In the genomic region with DNA sequence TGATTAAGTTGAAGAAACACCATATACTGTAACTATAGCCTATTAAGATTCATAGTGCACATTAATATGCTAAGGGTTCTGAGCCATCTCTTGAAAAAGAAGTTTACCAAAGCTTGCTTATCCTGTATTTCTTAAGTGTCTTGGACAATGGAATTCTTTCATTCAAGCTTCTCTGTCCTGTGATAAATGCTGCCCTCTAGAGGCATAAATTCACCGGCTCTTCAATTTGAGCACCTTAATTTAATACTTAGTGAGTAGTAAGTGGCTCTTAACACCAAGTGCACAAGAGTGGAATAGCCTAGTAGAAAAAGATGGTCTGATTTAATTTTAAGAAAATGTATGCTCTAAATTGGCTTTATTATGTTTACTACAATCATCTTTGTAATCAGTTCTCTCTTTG, we compare ENCODE assay signal across 8 mouse cellular contexts. TPM values are rescaled to one million over a fixed set of nuclear protein-coding genes. Genes with fewer than 3 reads are reported as not detected.
DNase-seq lines count a peak whose midpoint lies in the region; ATAC-seq lines count a peak whose summit lies in the region.
"Had no signal": no experiment of that assay in that cellular context is flagged by ENCODE, and none has a peak within 500 bp of the region (broad histone marks: within the 10 kb centered on the region; RNA-seq: fewer than 3 reads in every experiment).

No protein-coding gene starts in this region.

- H3K4me2 ChIP-seq in liver, embryonic 11.5 days = no peak overlapping the region
- H3K4me2 ChIP-seq: midbrain, embryonic 12.5 days had no signal

- no peak overlapping the region for H3K9ac ChIP-seq in liver, embryonic 11.5 days (ENCODE audit: low read depth, low read length)
- H3K9ac ChIP-seq: midbrain, embryonic 12.5 days had no signal

- DNase-seq in liver (peak; percentile 28), MEL-GATA-1-ER (ENCODE audit: extremely low read depth, low read depth) (peak; percentile 46)
- no peak for DNase-seq in liver, embryonic 11.5 days (ENCODE audit: low spot score)
- DNase-seq in c-Kit-positive CD71-negative TER-119-negative erythroid progenitor cells, embryonic 14.5 days (ENCODE audit: low read depth) = peak; percentile 56
- DNase-seq in frontal cortex, postnatal 36 days (ENCODE audit: low spot score in 2 of 2) = peak; percentile 13 to 80
- DNase-seq in left cerebral cortex, postnatal 10 days (ENCODE audit: extremely low spot score in 1 of 2, low spot score in 2 of 2) = peak; percentile 40 to 62
- peak; percentile 46 to 76 for DNase-seq in right cerebral cortex, adult 2 months (ENCODE audit: low spot score in 2 of 2)

- WGBS in liver, embryonic 11.5 days = 43% methylated on average over 1 of the region's 1 CpGs

- no peak overlapping the region for H3K4me3 ChIP-seq in liver, embryonic 11.5 days (ENCODE audit: low read depth, low read length)
- H3K4me3 ChIP-seq: midbrain, embryonic 12.5 days had no signal

- no peak for ATAC-seq in liver, embryonic 11.5 days (replicated peaks; ENCODE audit: low FRiP score)

- no peaks in the 10 kb centered on the region for H3K9me3 ChIP-seq in liver, embryonic 11.5 days (ENCODE audit: control insufficient read depth, low read length)
- H3K9me3 ChIP-seq: midbrain, embryonic 12.5 days had no signal

- intact Hi-C loops in left cerebral cortex, postnatal 10 days (cut with DNase I) = loop anchor here (1.0 to 5.0 kb wide), 2 partner anchors 152 to 226 kb away; no protein-coding TSS in a partner anchor

- peaks cover 4% of the 10 kb centered on the region for H3K4me1 ChIP-seq in liver, embryonic 11.5 days (replicated peaks; ENCODE audit: control insufficient read depth, insufficient read depth, low read length)
- H3K4me1 ChIP-seq: midbrain, embryonic 12.5 days had no signal

- no peak overlapping the region for H3K27ac ChIP-seq in liver, embryonic 11.5 days (ENCODE audit: low read depth, low read length)
- H3K27ac ChIP-seq: midbrain, embryonic 12.5 days had no signal

- H3K36me3 ChIP-seq in liver, embryonic 11.5 days (ENCODE audit: control insufficient read depth, insufficient read depth, low read length) = no peaks in the 10 kb centered on the region
- H3K36me3 ChIP-seq: midbrain, embryonic 12.5 days had no signal

- no peaks in the 10 kb centered on the region for H3K27me3 ChIP-seq in liver, embryonic 11.5 days (replicated peaks; ENCODE audit: control insufficient read depth, insufficient read depth, low read length)
- H3K27me3 ChIP-seq: midbrain, embryonic 12.5 days had no signal

RNA-seq across cellular contexts. Expression of gene Fbxw7, which starts 28.5 kb away (rescaled TPM):
- 5.7 and 7.0 TPM in 2 replicates for polyA plus RNA-seq in liver, embryonic 11.5 days (2014; fragmentation: Nextera tagmentation; extraction: Ambion mirVana)
- total RNA-seq in left cerebral cortex, postnatal 10 days (2021) = 100 to 1,000 TPM; 207 to 220 TPM
